Mouse (Mus musculus) ES-Bruce4 (cell line): ENCODE data around the gene Crtac1. TPM values are rescaled to one million over a fixed set of nuclear protein-coding genes. Genes with fewer than 3 reads are reported as not detected.
A peak's percentile ranks its signal among the peaks of the same experiment; 100 is the strongest.

Experiments
- H3K27ac ChIP-seq: 2 replicates; pipeline ENCODE4 v1.5.1; 2012; ENCODE audit warnings: low read length, inconsistent platforms; ENCODE audit not compliant: insufficient read depth
- H3K27me3 ChIP-seq: 2 replicates; pipeline ENCODE4 v1.6.1; 2012; ENCODE audit warnings: mild to moderate bottlenecking, low read length, inconsistent platforms; ENCODE audit not compliant: control insufficient read depth, poor library complexity, insufficient read depth, severe bottlenecking
- H3K36me3 ChIP-seq: 2 replicates; pipeline ENCODE4 v1.6.1; 2012; ENCODE audit warnings: inconsistent platforms, mild to moderate bottlenecking, low read length, moderate library complexity; ENCODE audit not compliant: control insufficient read depth, poor library complexity, insufficient read depth, severe bottlenecking
- H3K4me1 ChIP-seq: one replicate; pipeline ENCODE4 v1.8.1; 2011; ENCODE audit warnings: low read length; ENCODE audit not compliant: control insufficient read depth, insufficient read depth
- H3K4me3 ChIP-seq: 2 replicates; pipeline ENCODE4 v1.5.1; 2011; ENCODE audit warnings: low read depth, mild to moderate bottlenecking, low read length
- H3K9ac ChIP-seq: 2 replicates; pipeline ENCODE4 v1.6.1; 2012; ENCODE audit warnings: low read depth, mild to moderate bottlenecking, inconsistent platforms; ENCODE audit not compliant: poor library complexity, severe bottlenecking
- H3K9me3 ChIP-seq: replicated peaks from 2 replicates; pipeline ENCODE4 v1.6.1; 2012; ENCODE audit warnings: mild to moderate bottlenecking, low read length, inconsistent platforms; ENCODE audit not compliant: control insufficient read depth, poor library complexity, insufficient read depth, severe bottlenecking
- CTCF ChIP-seq: IDR thresholded peaks from one replicate; pipeline ENCODE4 v1.8.1; 2011; ENCODE audit warnings: low read depth, low read length
- EP300 ChIP-seq: IDR thresholded peaks from 2 replicates; pipeline ENCODE4 v1.6.1; 2011; ENCODE audit warnings: low read depth, low read length; ENCODE audit not compliant: insufficient read depth
- POLR2A ChIP-seq: IDR thresholded peaks from one replicate; pipeline ENCODE4 v1.8.1; 2011; ENCODE audit warnings: low read length; ENCODE audit not compliant: insufficient read depth
- polyA plus RNA-seq: library from polyadenylated mRNA; stranded (reverse); fragments of >200 nt; gene quantifications from 2 replicates; pipeline ENCODE4 v1.2.4, GENCODE M21; 2011; ENCODE audit warnings: low read depth; ENCODE audit not compliant: missing spikeins, insufficient read depth, insufficient read length

The Crtac1 gene
- polyA plus RNA-seq, 1 experiment, result 12.7 TPM

DNA sequence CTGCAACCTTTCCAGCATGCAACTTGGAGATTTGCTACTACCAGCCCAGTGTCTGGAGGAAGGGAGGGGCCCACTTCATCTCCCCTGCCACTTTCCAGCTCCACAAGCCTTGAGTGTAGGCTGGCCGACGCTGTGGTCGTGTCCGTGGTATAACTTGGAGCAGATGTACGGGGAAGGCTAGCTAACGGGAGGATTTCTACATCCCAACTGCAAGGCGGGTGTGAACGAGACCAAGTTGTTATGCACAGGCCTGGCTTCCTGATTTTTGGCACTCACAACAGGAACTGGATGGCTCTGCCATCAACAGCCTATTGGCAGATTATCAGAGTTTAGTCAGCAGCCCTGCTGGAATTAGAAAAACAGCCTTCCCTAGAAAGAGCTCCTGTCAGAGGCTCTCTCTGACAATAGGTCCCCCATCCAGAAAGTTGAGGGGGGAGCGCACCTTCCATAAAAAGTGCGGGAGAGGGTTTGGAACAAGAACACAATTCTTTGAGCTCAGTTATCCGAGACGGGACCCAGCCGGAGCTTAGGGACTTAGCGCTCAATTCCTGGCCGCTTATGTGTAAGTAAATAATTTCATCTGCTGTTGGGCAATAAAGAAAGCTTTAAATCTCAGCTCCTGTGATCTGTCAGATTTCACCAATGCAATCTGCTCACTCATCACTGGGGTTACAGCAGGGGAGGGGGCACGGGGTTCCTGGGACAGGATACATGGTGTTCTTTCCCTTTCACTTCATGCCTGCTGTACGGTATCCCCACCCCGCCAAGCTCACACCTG, 113.7 kb downstream of the Crtac1 start:
- Histone ChIP-seq H3K9ac (no peak overlapping the region), H3K27ac (no peak overlapping the region), H3K4me3 (peak overlapping the region; percentile 3; the same call in 1 of the 2 replicates), H3K9me3 (no peaks in the 10 kb centered on the region), H3K27me3 (no peaks in the 10 kb centered on the region), H3K36me3 (no peaks in the 10 kb centered on the region), H3K4me1 (peaks cover 5% of the 10 kb centered on the region)
- no peak for TF ChIP-seq POLR2A
- no peak for TF ChIP-seq CTCF
- no peak for TF ChIP-seq EP300

DNA sequence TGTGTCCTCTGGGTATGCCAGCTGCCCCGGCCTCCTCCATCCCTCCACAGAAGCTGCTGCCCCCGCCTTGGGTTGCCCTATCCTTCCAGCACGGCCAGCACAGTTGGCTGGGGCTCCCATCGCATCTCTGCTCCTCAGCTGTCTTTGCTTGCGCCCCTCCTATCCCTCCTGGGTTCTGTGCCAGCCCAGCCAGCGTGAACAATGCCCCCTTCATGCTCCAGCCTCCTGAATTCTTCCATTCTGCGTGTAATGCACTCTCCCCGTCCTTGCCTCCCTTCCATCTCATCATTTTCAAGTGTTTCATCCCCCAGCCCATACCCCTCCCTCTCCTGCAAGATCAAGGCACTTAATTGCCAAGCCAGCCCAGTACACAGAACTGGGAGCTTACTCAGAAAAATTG, 114.6 kb downstream of the Crtac1 start:
- Histone ChIP-seq H3K27ac (no peak overlapping the region), H3K9me3 (no peaks in the 10 kb centered on the region), H3K36me3 (no peaks in the 10 kb centered on the region), H3K27me3 (no peaks in the 10 kb centered on the region), H3K4me1 (peaks cover 5% of the 10 kb centered on the region), H3K9ac (no peak overlapping the region), H3K4me3 (no peak overlapping the region)
- TF ChIP-seq EP300, result no peak
- TF ChIP-seq CTCF, result no peak
- no peak for TF ChIP-seq POLR2A

DNA sequence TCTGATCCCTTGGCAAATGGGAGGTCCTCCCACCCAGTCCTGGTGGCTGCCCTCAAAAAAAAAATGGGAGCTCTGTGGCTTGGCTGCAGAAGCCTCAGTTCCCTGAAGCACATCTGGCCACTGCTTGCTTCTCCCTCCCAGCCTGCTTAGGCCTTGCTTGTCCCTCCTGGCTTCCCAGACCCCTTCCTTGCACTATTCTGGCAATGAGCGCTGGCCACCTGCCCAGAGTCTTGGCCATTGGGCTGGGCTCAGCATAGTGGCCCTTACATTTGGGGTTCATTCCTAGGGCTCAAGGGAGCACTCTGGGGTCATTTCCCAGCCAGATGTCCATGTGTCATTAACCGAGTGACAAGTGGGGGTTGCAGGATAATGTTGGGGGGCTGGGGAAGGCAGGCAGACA, 115.1 kb downstream of the Crtac1 start:
- Histone ChIP-seq H3K4me3 (no peak overlapping the region), H3K9me3 (no peaks in the 10 kb centered on the region), H3K4me1 (peaks cover 4% of the 10 kb centered on the region), H3K36me3 (no peaks in the 10 kb centered on the region), H3K27ac (no peak overlapping the region), H3K9ac (no peak overlapping the region), H3K27me3 (no peaks in the 10 kb centered on the region)
- TF ChIP-seq CTCF (no peak), EP300 (no peak), POLR2A (no peak)

DNA sequence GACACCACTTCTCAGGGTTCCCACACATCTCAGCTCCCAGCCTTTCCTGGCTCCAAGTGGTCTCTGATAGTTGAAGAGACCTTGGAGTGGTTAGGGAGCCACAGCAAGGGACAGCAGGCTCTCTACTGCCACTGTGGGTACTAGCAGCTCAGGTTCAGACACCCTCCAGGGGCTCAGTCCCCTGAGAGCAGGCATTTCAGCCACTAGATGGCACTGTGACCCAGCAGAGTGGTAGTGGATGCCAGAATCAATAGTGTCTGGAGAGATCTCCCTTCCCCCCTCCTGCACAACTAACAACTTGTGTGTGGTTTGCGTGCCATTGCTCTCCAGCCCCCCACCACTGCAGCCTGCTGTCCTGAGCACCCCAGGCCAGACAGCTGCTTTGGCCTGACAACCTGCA, 115.7 kb downstream of the Crtac1 start:
- peak; percentile 98 for TF ChIP-seq CTCF
- TF ChIP-seq POLR2A, result no peak
- TF ChIP-seq EP300, result peak; percentile 67; the same call in 1 of the 2 replicates
- H3K27me3 ChIP-seq, result no peaks in the 10 kb centered on the region
- no peaks in the 10 kb centered on the region for H3K9me3 ChIP-seq
- no peak overlapping the region for H3K9ac ChIP-seq
- peaks cover 2% of the 10 kb centered on the region for H3K4me1 ChIP-seq
- H3K36me3 ChIP-seq, result no peaks in the 10 kb centered on the region
- no peak overlapping the region for H3K4me3 ChIP-seq
- H3K27ac ChIP-seq, result no peak overlapping the region

DNA sequence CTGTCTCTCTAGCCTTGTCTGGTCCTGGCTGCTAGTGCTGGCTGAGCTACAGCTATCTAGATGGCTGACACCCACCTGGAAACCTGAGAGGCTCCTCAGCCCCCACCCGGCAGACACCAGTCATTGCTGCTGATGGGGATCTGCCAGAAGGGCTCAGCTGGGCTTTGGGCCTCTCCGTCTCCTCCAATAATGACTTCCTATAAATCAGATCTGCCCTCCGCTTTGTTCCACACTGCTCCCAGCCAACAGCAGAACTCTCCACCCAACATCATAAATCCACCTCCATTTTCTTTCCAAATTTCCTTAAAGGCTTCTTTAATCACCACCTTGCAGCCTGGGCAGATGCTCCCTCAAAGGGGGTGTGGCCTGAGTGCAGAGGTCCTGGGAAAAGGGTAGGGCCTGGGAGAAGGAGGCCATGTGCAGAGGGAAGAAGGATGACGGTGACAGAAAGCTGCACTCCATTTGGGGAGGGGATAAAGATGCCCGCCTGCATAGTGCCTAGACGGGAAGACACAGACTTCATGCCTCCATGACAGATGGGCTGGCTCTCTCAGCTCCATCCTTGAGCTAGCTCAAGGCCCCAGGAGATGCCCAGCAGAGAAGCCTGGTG, 116.4 kb downstream of the Crtac1 start:
- Histone ChIP-seq H3K36me3 (no peaks in the 10 kb centered on the region), H3K27ac (no peak overlapping the region), H3K4me3 (no peak overlapping the region), H3K9ac (no peak overlapping the region), H3K4me1 (peaks cover 2% of the 10 kb centered on the region), H3K27me3 (no peaks in the 10 kb centered on the region), H3K9me3 (no peaks in the 10 kb centered on the region)
- TF ChIP-seq EP300, result no peak
- TF ChIP-seq POLR2A, result no peak
- TF ChIP-seq CTCF, result no peak

DNA sequence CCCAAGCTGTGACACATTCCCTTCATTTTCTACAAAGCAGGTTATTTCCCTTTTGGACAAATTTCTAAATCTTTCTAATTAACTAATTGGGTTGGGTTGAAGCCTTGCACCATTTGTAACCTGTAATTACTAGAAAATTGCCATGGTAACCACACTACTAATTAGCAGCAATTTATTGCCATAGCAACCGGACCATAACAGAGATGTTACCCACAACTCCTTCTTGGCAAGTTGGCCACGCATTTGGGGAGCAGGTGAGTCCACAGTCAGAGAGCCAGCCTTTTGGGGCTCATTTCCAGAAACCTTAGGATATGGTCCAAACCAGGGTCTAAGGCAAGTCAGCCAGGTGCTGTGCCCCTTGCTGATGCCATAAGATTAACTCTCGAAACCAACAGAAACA, 119.4 kb downstream of the Crtac1 start:
- Histone ChIP-seq H3K4me1 (peaks cover 4% of the 10 kb centered on the region), H3K9ac (no peak overlapping the region), H3K27ac (no peak overlapping the region), H3K27me3 (no peaks in the 10 kb centered on the region), H3K4me3 (no peak overlapping the region), H3K36me3 (no peaks in the 10 kb centered on the region), H3K9me3 (no peaks in the 10 kb centered on the region)
- no peak for TF ChIP-seq CTCF
- no peak for TF ChIP-seq POLR2A
- TF ChIP-seq EP300, result no peak
